Comparison of ENCODE assay signal across 22 mouse cellular contexts in genomic region chr19:14259223-14259622, GRCm38 (mm10).
DNase-seq lines count a peak whose midpoint lies in the region; ATAC-seq and TF ChIP-seq lines count a peak whose summit lies in the region.
"Had no signal": no experiment of that assay in that cellular context is flagged by ENCODE, and none has a peak within 500 bp of the region (broad histone marks: within the 10 kb centered on the region; RNA-seq: fewer than 3 reads in every experiment).

No protein-coding gene starts in this region.

- WGBS in forebrain, embryonic 10.5 days = 26% methylated on average over 2 of the region's 2 CpGs
- WGBS in forebrain, embryonic 14.5 days = 7% methylated on average over 2 of the region's 2 CpGs
- WGBS in liver, adult 2 months = 15% methylated on average over 2 of the region's 2 CpGs
- 49% methylated on average over 2 of the region's 2 CpGs for WGBS in liver, embryonic 11.5 days
- WGBS in neural tube, embryonic 13.5 days = 27% methylated on average over 2 of the region's 2 CpGs
- WGBS in neural tube, embryonic 15.5 days = 33% methylated on average over 2 of the region's 2 CpGs
- 26% methylated on average over 2 of the region's 2 CpGs for WGBS in embryonic facial prominence, embryonic 10.5 days

- peak; percentile 38 for DNase-seq in forebrain, embryonic 10.5 days (ENCODE audit: extremely low spot score, low spot score)
- no peak for DNase-seq in forebrain, embryonic 14.5 days (ENCODE audit: low spot score)
- DNase-seq in liver, adult 2 months (ENCODE audit: extremely low read depth, low read depth, low spot score) = peak; percentile 98
- DNase-seq in liver, embryonic 11.5 days (ENCODE audit: low spot score) = no peak
- DNase-seq in embryonic facial prominence, embryonic 10.5 days (ENCODE audit: low spot score) = no peak
- DNase-seq: adrenal gland, postnatal 10 days; cerebellum, adult 18-20 months; gastrocnemius, postnatal 36 days; heart, adult 2 months; heart, postnatal 14 days; kidney, adult 18-20 months; lung, adult 18-20 months; lung, postnatal 10 days; right cerebral cortex, postnatal 4 days; thymus, postnatal 36 days had no signal

- H3K4me3 ChIP-seq in forebrain, embryonic 10.5 days = peak overlapping the region; percentile 19; the same call in 1 of the 2 replicates
- no peak overlapping the region for H3K4me3 ChIP-seq in forebrain, embryonic 14.5 days (ENCODE audit: low read depth, low read length)
- H3K4me3 ChIP-seq in liver, adult 2 months (ENCODE audit: insufficient read depth, low read depth, low read length) = no peak overlapping the region
- no peak overlapping the region for H3K4me3 ChIP-seq in liver, embryonic 11.5 days (ENCODE audit: low read depth, low read length)
- no peak overlapping the region for H3K4me3 ChIP-seq in neural tube, embryonic 13.5 days
- no peak overlapping the region for H3K4me3 ChIP-seq in neural tube, embryonic 15.5 days (replicated peaks)
- H3K4me3 ChIP-seq in embryonic facial prominence, embryonic 10.5 days = no peak overlapping the region
- H3K4me3 ChIP-seq: embryonic facial prominence, embryonic 12.5 days; heart, adult 2 months; heart, embryonic 13.5 days; stomach, embryonic 15.5 days had no signal

- no peaks in the 10 kb centered on the region for H3K9me3 ChIP-seq in forebrain, embryonic 10.5 days
- no peaks in the 10 kb centered on the region for H3K9me3 ChIP-seq in forebrain, embryonic 14.5 days (replicated peaks; ENCODE audit: control insufficient read depth, low read length)
- H3K9me3 ChIP-seq in liver, embryonic 11.5 days (ENCODE audit: control insufficient read depth, low read length) = no peaks in the 10 kb centered on the region
- no peaks in the 10 kb centered on the region for H3K9me3 ChIP-seq in neural tube, embryonic 13.5 days
- H3K9me3 ChIP-seq in neural tube, embryonic 15.5 days (replicated peaks) = no peaks in the 10 kb centered on the region
- no peaks in the 10 kb centered on the region for H3K9me3 ChIP-seq in embryonic facial prominence, embryonic 10.5 days
- H3K9me3 ChIP-seq: embryonic facial prominence, embryonic 12.5 days; heart, embryonic 13.5 days; stomach, embryonic 15.5 days had no signal

- H3K4me2 ChIP-seq in forebrain, embryonic 14.5 days (ENCODE audit: low read length) = no peak overlapping the region
- no peak overlapping the region for H3K4me2 ChIP-seq in liver, embryonic 11.5 days
- H3K4me2 ChIP-seq in neural tube, embryonic 13.5 days = 0 out of 2 replicates have a peak overlapping the region, but pooled peaks have one; percentile 1
- H3K4me2 ChIP-seq in neural tube, embryonic 15.5 days = no peak overlapping the region
- H3K4me2 ChIP-seq: embryonic facial prominence, embryonic 12.5 days; heart, embryonic 13.5 days; stomach, embryonic 15.5 days had no signal

- H3K27me3 ChIP-seq in forebrain, embryonic 10.5 days (ENCODE audit: poor library complexity, severe bottlenecking) = peaks cover 20% of the 10 kb centered on the region
- H3K27me3 ChIP-seq in forebrain, embryonic 14.5 days (replicated peaks; ENCODE audit: control insufficient read depth, insufficient read depth, low read length) = no peaks in the 10 kb centered on the region
- H3K27me3 ChIP-seq in liver, adult 2 months (ENCODE audit: control insufficient read depth, insufficient read depth, low read length) = no peaks in the 10 kb centered on the region; the same call in 1 of the 2 replicates
- H3K27me3 ChIP-seq in liver, embryonic 11.5 days (replicated peaks; ENCODE audit: control insufficient read depth, insufficient read depth, low read length) = no peaks in the 10 kb centered on the region
- no peaks in the 10 kb centered on the region for H3K27me3 ChIP-seq in neural tube, embryonic 13.5 days
- H3K27me3 ChIP-seq in neural tube, embryonic 15.5 days (replicated peaks) = no peaks in the 10 kb centered on the region
- H3K27me3 ChIP-seq in embryonic facial prominence, embryonic 10.5 days (replicated peaks; ENCODE audit: low read depth, poor library complexity, severe bottlenecking) = no peaks in the 10 kb centered on the region
- H3K27me3 ChIP-seq: embryonic facial prominence, embryonic 12.5 days; heart, embryonic 13.5 days; stomach, embryonic 15.5 days had no signal

- H3K79me2 ChIP-seq in liver, adult 2 months (ENCODE audit: control insufficient read depth, insufficient read depth, low read length) = no peaks in the 10 kb centered on the region

- no peak; the same call in 1 of the 2 replicates for ATAC-seq in forebrain, embryonic 14.5 days
- ATAC-seq in liver, embryonic 11.5 days (replicated peaks; ENCODE audit: low FRiP score) = no peak
- no peak for ATAC-seq in neural tube, embryonic 13.5 days (ENCODE audit: low read depth)
- ATAC-seq in neural tube, embryonic 15.5 days (ENCODE audit: low FRiP score) = no peak
- ATAC-seq: hindbrain, postnatal 0 days had no signal

- no peak for TF ChIP-seq CTCF in liver, adult 2 months (IDR thresholded peaks at IDR 0.05; ENCODE audit: low read depth, low read length)

- H3K27ac ChIP-seq in forebrain, embryonic 10.5 days = peak overlapping the region; percentile 73
- no peak overlapping the region for H3K27ac ChIP-seq in forebrain, embryonic 14.5 days (ENCODE audit: low read depth, low read length)
- no peak overlapping the region for H3K27ac ChIP-seq in liver, adult 2 months (replicated peaks; ENCODE audit: insufficient read depth, low read depth, low read length)
- no peak overlapping the region for H3K27ac ChIP-seq in liver, embryonic 11.5 days (ENCODE audit: low read depth, low read length)
- no peak overlapping the region for H3K27ac ChIP-seq in neural tube, embryonic 13.5 days (replicated peaks)
- no peak overlapping the region for H3K27ac ChIP-seq in neural tube, embryonic 15.5 days (replicated peaks)
- H3K27ac ChIP-seq in embryonic facial prominence, embryonic 10.5 days (replicated peaks) = no peak overlapping the region
- H3K27ac ChIP-seq: embryonic facial prominence, embryonic 12.5 days; heart, adult 2 months; heart, embryonic 13.5 days; hindbrain, postnatal 0 days; kidney, postnatal 0 days; stomach, embryonic 15.5 days had no signal

- no peak overlapping the region for H3K9ac ChIP-seq in forebrain, embryonic 14.5 days (ENCODE audit: low read length)
- H3K9ac ChIP-seq in liver, adult 2 months (ENCODE audit: low read depth, low read length) = no peak overlapping the region
- H3K9ac ChIP-seq in liver, embryonic 11.5 days (ENCODE audit: low read depth, low read length) = no peak overlapping the region
- H3K9ac ChIP-seq in neural tube, embryonic 13.5 days = no peak overlapping the region
- no peak overlapping the region for H3K9ac ChIP-seq in neural tube, embryonic 15.5 days (replicated peaks)
- H3K9ac ChIP-seq: embryonic facial prominence, embryonic 12.5 days; heart, embryonic 13.5 days; stomach, embryonic 15.5 days had no signal

- no peak for TF ChIP-seq POLR2A in liver, adult 2 months (IDR thresholded peaks at IDR 0.05; ENCODE audit: extremely low read depth, insufficient read depth, low read length)

- H3K4me1 ChIP-seq in forebrain, embryonic 10.5 days = peaks cover 44% of the 10 kb centered on the region
- H3K4me1 ChIP-seq in forebrain, embryonic 14.5 days (ENCODE audit: control insufficient read depth, insufficient read depth, low read length) = peaks cover 9% of the 10 kb centered on the region
- H3K4me1 ChIP-seq in liver, adult 2 months (ENCODE audit: control insufficient read depth, insufficient read depth, low read length) = peaks cover 7% of the 10 kb centered on the region
- H3K4me1 ChIP-seq in liver, embryonic 11.5 days (replicated peaks; ENCODE audit: control insufficient read depth, insufficient read depth, low read length) = no peaks in the 10 kb centered on the region
- peaks cover 11% of the 10 kb centered on the region for H3K4me1 ChIP-seq in neural tube, embryonic 13.5 days (replicated peaks)
- peaks cover 10% of the 10 kb centered on the region for H3K4me1 ChIP-seq in neural tube, embryonic 15.5 days
- H3K4me1 ChIP-seq in embryonic facial prominence, embryonic 10.5 days = peaks cover 14% of the 10 kb centered on the region
- H3K4me1 ChIP-seq: heart, embryonic 13.5 days; stomach, embryonic 15.5 days had no signal

- H3K36me3 ChIP-seq in forebrain, embryonic 10.5 days (replicated peaks) = no peaks in the 10 kb centered on the region
- no peaks in the 10 kb centered on the region for H3K36me3 ChIP-seq in forebrain, embryonic 14.5 days (ENCODE audit: control insufficient read depth, insufficient read depth, low read length)
- H3K36me3 ChIP-seq in liver, adult 2 months (ENCODE audit: control insufficient read depth, insufficient read depth, low read length) = no peaks in the 10 kb centered on the region
- H3K36me3 ChIP-seq in liver, embryonic 11.5 days (ENCODE audit: control insufficient read depth, insufficient read depth, low read length) = no peaks in the 10 kb centered on the region
- no peaks in the 10 kb centered on the region for H3K36me3 ChIP-seq in neural tube, embryonic 13.5 days
- no peaks in the 10 kb centered on the region for H3K36me3 ChIP-seq in neural tube, embryonic 15.5 days
- no peaks in the 10 kb centered on the region for H3K36me3 ChIP-seq in embryonic facial prominence, embryonic 10.5 days (replicated peaks)
- H3K36me3 ChIP-seq: embryonic facial prominence, embryonic 12.5 days; heart, embryonic 13.5 days; stomach, embryonic 15.5 days had no signal

Comparison
In these comparisons a context has a peak if more than half of its experiments do, and no peak if none do; other contexts are left out.
1. DNase-seq: peak in forebrain, embryonic 10.5 days (single experiment) and liver, adult 2 months (single experiment); none in forebrain, embryonic 14.5 days (single experiment), liver, embryonic 11.5 days (single experiment) and embryonic facial prominence, embryonic 10.5 days (single experiment).